Mouse (Mus musculus): ENCODE measurements around the gene Ccdc14. TPM values are rescaled to one million over a fixed set of nuclear protein-coding genes. Genes with fewer than 3 reads are reported as not detected.
"Not testable (repeated sequence)": the region's sequence is repeated elsewhere in the genome, so short reads cannot be mapped to it uniquely, and the experiment has no call there.

Ccdc14 gene
- total and polyA plus RNA-seq, 3 experiments = 1.3 to 2.8 (median 2.4) TPM

DNA sequence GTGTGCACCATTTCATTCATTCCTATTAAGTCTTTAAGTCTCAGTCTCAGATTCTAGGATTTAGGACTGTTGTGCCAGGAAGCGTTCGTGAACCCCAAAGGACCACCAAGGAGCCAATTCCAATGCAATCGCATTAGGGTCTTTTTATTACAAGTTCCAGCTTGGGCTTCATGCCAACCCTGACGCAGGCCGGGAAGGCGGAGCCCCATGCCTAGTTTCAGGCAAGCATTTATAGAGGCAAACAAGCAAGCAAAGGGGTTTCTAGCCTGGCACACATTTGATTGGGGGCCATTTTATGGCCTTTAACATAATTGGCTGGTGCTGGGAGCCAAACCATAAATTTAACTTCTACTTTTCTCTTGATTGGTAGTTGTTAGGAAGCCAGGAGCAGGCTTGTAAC, 16.1 kb upstream of the Ccdc14 start:
- DNase-seq = no peak
- WGBS = 85% methylated on average over 6 of the region's 6 CpGs
- no peaks in the 10 kb centered on the region for H3K79me2 ChIP-seq (replicated peaks; ENCODE audit: control insufficient read depth, insufficient read depth, low read length)

DNA sequence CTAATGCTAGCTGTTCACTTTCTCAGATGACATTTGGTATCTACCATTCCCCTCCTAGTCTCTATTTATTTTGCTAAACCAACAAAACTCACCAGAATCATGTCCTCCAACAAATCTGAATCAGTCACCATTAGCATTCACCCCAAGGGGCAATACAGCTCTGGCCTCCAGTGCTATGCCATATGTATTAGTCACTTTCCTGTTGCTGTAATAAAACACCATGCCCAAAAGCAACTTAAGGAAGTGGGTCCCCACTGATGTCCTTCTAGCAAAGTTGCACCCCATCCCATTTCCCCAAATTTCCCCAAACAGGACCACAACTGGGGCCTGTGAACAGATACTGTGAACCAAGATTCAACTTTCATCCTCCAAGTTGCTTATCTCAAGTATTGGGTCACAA, 8.6 kb upstream of the Ccdc14 start:
- Histone ChIP-seq H3K4me1 (ENCODE audit: control insufficient read depth, insufficient read depth, low read length) (no peaks in the 10 kb centered on the region), H3K27me3 (ENCODE audit: control insufficient read depth, insufficient read depth, low read length) (no peaks in the 10 kb centered on the region), H3K79me2 (replicated peaks; ENCODE audit: control insufficient read depth, insufficient read depth, low read length) (no peaks in the 10 kb centered on the region), H3K36me3 (ENCODE audit: control insufficient read depth, insufficient read depth, low read length) (no peaks in the 10 kb centered on the region), H3K27ac (no peak overlapping the region), H3K4me3 (no peak overlapping the region), H3K9ac (ENCODE audit: low read depth, low read length) (no peak overlapping the region)
- no peak for DNase-seq
- intact Hi-C loops (cut with DNase I) = no loop called here
- no peak for TF ChIP-seq POLR2A (IDR thresholded peaks at IDR 0.05; ENCODE audit: insufficient read depth, low read depth, low read length)
- no peak for TF ChIP-seq CTCF (IDR thresholded peaks at IDR 0.05)
- TF ChIP-seq EP300 (IDR thresholded peaks at IDR 0.05; ENCODE audit: insufficient read depth, low read depth, low read length) = no peak

More for the DNA sequence above, 16.1 kb upstream of the Ccdc14 start:
- TF ChIP-seq POLR2A (IDR thresholded peaks at IDR 0.05; ENCODE audit: insufficient read depth, low read depth, low read length) (no peak), CTCF (IDR thresholded peaks at IDR 0.05) (no peak), EP300 (IDR thresholded peaks at IDR 0.05; ENCODE audit: insufficient read depth, low read depth, low read length) (no peak)
- H3K36me3 ChIP-seq (ENCODE audit: control insufficient read depth, insufficient read depth, low read length) = no peaks in the 10 kb centered on the region
- H3K4me3 ChIP-seq = no peak overlapping the region
- intact Hi-C loops (cut with DNase I) = no loop called here
- H3K4me1 ChIP-seq (ENCODE audit: control insufficient read depth, insufficient read depth, low read length) = no peaks in the 10 kb centered on the region
- no peak overlapping the region for H3K27ac ChIP-seq
- H3K27me3 ChIP-seq (ENCODE audit: control insufficient read depth, insufficient read depth, low read length) = no peaks in the 10 kb centered on the region
- H3K9ac ChIP-seq (ENCODE audit: low read depth, low read length) = no peak overlapping the region

DNA sequence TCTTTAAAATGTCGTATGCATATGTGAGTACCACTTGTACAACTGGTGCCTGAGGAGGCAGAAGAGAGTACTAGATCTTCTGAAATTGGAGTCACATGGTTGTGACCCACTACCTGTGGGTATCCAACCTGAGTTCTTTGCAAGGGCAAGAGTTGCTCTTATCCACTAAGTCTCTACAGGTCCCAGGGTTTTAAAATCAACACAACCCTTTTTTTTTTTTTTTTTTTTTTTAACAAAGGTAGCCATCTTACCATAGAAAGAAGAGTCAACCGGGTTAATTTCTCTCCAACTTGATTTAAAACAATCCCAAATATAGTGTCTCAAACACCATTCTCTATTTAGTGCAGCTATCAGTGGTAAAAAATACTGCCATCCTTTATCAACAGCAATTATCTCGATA, 537 bp upstream of the Ccdc14 start:
- Histone ChIP-seq H3K27me3 (ENCODE audit: control insufficient read depth, insufficient read depth, low read length) (no peaks in the 10 kb centered on the region), H3K27ac (no peak overlapping the region; the same call in 1 of the 2 replicates), H3K4me3 (peak overlapping the region; percentile 79; the same call in 1 of the 2 replicates), H3K9ac (ENCODE audit: low read depth, low read length) (no peak overlapping the region), H3K4me1 (ENCODE audit: control insufficient read depth, insufficient read depth, low read length) (peaks cover 4% of the 10 kb centered on the region), H3K36me3 (ENCODE audit: control insufficient read depth, insufficient read depth, low read length) (no peaks in the 10 kb centered on the region), H3K79me2 (replicated peaks; ENCODE audit: control insufficient read depth, insufficient read depth, low read length) (no peaks in the 10 kb centered on the region)
- intact Hi-C loops (cut with DNase I) = no loop called here
- WGBS = 71% methylated on average over 3 of the region's 3 CpGs
- DNase-seq = no peak
- TF ChIP-seq EP300 (IDR thresholded peaks at IDR 0.05; ENCODE audit: insufficient read depth, low read depth, low read length) (no peak), CTCF (IDR thresholded peaks at IDR 0.05) (no peak), POLR2A (IDR thresholded peaks at IDR 0.05; ENCODE audit: insufficient read depth, low read depth, low read length) (no peak)

DNA sequence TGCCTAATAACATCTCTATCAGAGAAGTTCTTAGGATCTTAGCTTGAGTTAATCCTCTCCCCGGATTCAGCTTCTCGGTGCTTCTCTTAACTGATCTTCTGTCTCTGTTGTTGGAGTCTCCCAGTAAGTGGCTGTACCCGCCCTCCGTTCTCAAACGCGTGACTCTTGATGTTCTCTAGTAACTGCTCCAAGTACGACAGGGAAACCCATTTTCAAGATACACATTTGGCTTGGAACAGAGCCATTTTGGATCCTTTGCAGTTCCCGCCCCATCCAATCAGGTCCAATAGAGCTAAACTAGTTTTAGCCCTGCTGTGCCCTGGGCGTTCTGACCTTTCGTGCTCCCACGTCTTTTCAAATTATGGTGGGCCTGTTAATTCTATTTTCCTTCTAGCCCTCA, 740 bp downstream of the Ccdc14 start:
- WGBS = 10% methylated on average over 11 of the region's 11 CpGs
- Histone ChIP-seq H3K36me3 (ENCODE audit: control insufficient read depth, insufficient read depth, low read length) (no peaks in the 10 kb centered on the region), H3K4me3 (peak overlapping the region; percentile 79), H3K9ac (ENCODE audit: low read depth, low read length) (peak overlapping the region; percentile 52; the same call in 1 of the 2 replicates), H3K4me1 (ENCODE audit: control insufficient read depth, insufficient read depth, low read length) (peaks cover 4% of the 10 kb centered on the region), H3K79me2 (replicated peaks; ENCODE audit: control insufficient read depth, insufficient read depth, low read length) (no peaks in the 10 kb centered on the region), H3K27ac (peak overlapping the region; percentile 60), H3K27me3 (ENCODE audit: control insufficient read depth, insufficient read depth, low read length) (no peaks in the 10 kb centered on the region)
- no peak for DNase-seq
- no peak for TF ChIP-seq POLR2A (IDR thresholded peaks at IDR 0.05; ENCODE audit: insufficient read depth, low read depth, low read length)
- TF ChIP-seq EP300 (IDR thresholded peaks at IDR 0.05; ENCODE audit: insufficient read depth, low read depth, low read length) = no peak
- no peak for TF ChIP-seq CTCF (IDR thresholded peaks at IDR 0.05)
- intact Hi-C loops (cut with DNase I) = no loop called here

DNA sequence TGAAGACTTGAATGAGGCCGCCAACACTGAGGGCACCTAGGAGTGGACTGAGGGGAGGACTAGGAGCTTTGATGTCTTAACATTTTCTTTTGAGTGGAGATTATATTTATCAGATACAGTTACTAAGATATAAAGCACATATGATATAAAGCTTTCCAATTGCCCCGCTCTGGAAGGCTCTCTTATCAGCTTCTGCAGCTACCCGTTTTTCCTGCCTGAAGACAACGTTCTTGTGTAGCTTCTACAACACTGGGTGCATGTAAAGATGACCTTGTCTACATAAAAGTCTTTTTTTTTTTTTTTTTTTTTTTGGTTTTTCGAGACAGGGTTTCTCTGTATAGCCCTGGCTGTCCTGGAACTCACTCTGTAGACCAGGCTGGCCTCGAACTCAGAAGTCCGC, 4.1 kb downstream of the Ccdc14 start:
- H3K79me2 ChIP-seq (replicated peaks; ENCODE audit: control insufficient read depth, insufficient read depth, low read length) = no peaks in the 10 kb centered on the region
- WGBS = 75% methylated on average over 7 of the region's 7 CpGs
- H3K4me1 ChIP-seq (ENCODE audit: control insufficient read depth, insufficient read depth, low read length) = peaks cover 4% of the 10 kb centered on the region
- no peak overlapping the region for H3K27ac ChIP-seq
- intact Hi-C loops (cut with DNase I) = no loop called here
- no peak for DNase-seq
- no peaks in the 10 kb centered on the region for H3K27me3 ChIP-seq (ENCODE audit: control insufficient read depth, insufficient read depth, low read length)
- H3K36me3 ChIP-seq (ENCODE audit: control insufficient read depth, insufficient read depth, low read length) = no peaks in the 10 kb centered on the region
- no peak overlapping the region for H3K4me3 ChIP-seq
- H3K9ac ChIP-seq (ENCODE audit: low read depth, low read length) = no peak overlapping the region
- TF ChIP-seq EP300 (IDR thresholded peaks at IDR 0.05; ENCODE audit: insufficient read depth, low read depth, low read length) (no peak), CTCF (IDR thresholded peaks at IDR 0.05) (no peak), POLR2A (IDR thresholded peaks at IDR 0.05; ENCODE audit: insufficient read depth, low read depth, low read length) (no peak)

DNA sequence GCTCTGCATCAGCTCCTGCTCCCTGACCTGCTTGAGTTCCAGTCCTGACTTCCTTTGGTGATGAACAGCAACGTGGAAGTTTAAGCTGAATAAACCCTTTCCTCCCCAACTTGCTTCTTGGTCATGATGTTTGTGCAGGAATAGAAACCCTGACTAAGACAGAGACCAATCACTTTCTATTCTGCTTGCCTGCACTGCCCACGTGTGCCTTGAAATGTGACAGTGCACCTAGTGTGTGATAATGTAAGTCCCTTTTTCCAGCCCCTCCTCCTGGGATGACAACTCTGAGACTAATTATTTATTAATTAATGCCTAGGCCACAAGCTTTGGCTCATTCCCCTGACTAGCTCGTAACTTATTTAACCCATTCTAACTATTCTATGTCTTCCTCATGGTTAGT, 8.3 kb downstream of the Ccdc14 start:
- intact Hi-C loops (cut with DNase I); H3K27me3 ChIP-seq (ENCODE audit: control insufficient read depth, insufficient read depth, low read length); H3K4me1 ChIP-seq (ENCODE audit: control insufficient read depth, insufficient read depth, low read length); H3K27ac ChIP-seq; H3K9ac ChIP-seq (ENCODE audit: low read depth, low read length); H3K4me3 ChIP-seq; H3K79me2 ChIP-seq (replicated peaks; ENCODE audit: control insufficient read depth, insufficient read depth, low read length); DNase-seq; H3K36me3 ChIP-seq (ENCODE audit: control insufficient read depth, insufficient read depth, low read length): not testable (repeated sequence)
- 73% methylated on average over 3 of the region's 3 CpGs for WGBS

Data from heart, adult 2 months (tissue).